Mouse (Mus musculus) effector memory CD4-positive, alpha-beta T cell, adult 5 months (primary cell): ENCODE measurements around the gene Npy4r. TPM values are rescaled to one million over a fixed set of nuclear protein-coding genes. Genes with fewer than 3 reads are reported as not detected.

Experiments used
- polyA plus RNA-seq: library from polyadenylated mRNA; unstranded; fragments of 100-300 nt; shearing (Covaris generic); gene quantifications from one replicate; pipeline ENCODE4 v1.2.1, GENCODE M21; 2017

Gene Npy4r
- polyA plus RNA-seq = not detected

DNA sequence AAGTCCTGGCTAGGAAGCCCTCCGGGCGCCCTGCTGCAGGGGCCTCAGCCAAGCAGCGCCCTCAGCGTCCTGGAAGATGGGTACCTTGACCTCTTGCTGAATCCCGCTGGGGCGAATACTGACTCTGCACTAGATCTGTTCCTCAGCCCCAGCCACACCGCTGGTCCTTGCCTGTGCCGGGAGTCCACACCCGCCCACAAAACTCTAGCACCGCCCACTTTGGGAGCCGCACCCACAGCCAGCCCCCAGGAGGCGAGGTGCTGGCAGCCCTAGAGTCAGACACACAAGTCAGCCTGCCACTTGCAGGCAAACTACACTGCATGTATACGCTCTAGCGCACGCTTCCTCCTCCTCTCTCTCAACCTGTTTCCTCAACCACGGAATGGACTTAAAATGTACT, at the start of gene Npy4r:
Gene Npy4r, minus strand, starts transcription at position 148 of the 400 bp plus-strand sequence.

DNA sequence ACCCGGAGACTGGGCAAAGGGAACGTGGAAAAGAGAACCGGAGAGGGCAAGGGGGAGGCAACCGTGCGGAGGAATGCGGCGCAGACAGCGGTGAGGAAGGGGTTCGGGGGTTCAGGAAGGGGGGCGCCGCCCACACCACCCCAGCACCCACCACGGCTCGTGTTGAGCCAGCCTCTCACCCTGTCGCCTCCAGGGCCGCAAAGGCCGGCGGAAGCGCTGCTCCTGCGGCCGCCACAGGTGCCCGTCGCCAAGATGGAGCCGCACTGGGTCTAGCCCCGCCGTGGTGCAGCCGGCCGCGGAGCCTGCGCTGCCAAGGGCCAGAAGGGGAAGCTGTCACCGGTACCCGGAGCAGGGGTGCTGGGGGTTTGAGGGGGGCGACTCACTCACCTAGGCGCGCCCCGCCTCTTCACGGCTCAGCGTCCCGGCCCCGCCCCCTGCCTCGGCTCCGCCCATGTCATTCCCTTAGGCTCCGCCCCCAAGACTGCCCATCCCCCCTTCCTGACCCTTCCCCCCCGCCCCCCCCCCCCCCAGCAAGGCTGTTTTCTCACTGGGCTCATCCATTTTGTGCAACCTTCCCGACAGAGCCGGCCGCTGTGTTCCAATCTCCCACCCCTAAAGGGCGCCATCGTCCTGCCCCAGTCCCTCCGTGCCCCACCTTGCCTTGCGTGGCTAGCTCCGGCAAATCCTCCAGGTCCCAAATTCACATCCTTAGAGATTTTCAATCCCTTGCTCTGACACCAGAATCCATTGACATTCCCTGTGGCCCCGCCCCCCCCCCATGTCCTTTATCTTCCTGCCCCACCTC, 49.1 kb upstream of the Npy4r start, which contains the start of gene Gprin2:
Gene Gprin2, minus strand, starts transcription at position 423 of the 805 bp plus-strand sequence.

DNA sequence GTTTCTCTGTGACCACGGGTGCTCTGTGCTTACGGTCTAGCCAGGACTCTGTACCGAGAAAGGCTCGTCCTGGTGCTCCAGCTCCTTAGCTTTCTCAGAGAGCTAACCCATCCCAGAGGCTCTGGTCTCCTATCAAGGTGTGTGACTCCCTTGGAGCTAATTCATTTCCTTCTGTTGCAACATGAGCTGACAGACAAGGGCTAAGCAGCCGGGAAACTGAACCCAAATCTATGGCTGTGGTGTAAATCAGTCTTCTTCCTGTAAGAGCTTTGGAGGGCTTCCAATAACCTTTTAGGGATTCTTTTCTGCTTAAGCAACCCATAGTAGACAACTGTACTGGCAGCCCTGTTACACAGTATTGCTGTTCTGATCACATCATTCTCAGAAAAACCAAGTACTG, 49.7 kb downstream of the Npy4r start, which contains the start of gene A630023A22Rik:
Gene A630023A22Rik, minus strand, starts transcription at position 154 of the 400 bp plus-strand sequence.

Other genes with a start within 250 kb of the Npy4r start
- gene Gdf10, start 228.9 kb downstream of the Npy4r start, polyA plus RNA-seq = not detected
- not detected for gene Gdf2, start 211.4 kb downstream of the Npy4r start, polyA plus RNA-seq
- not detected for gene Rbp3, start 198.5 kb downstream of the Npy4r start, polyA plus RNA-seq
- not detected for gene Zfp488, start 173.7 kb downstream of the Npy4r start, polyA plus RNA-seq
- not detected for gene Gm30083, start 137.3 kb downstream of the Npy4r start, polyA plus RNA-seq
- not detected for gene Gm5460, start 135.7 kb downstream of the Npy4r start, polyA plus RNA-seq
- gene Antxrl, start 99.8 kb downstream of the Npy4r start, polyA plus RNA-seq = not detected
- gene Anxa8, start 66.5 kb downstream of the Npy4r start, polyA plus RNA-seq = not detected
- not detected for gene A630023A22Rik, start 49.7 kb downstream of the Npy4r start, polyA plus RNA-seq
- gene Gprin2, start 49.2 kb upstream of the Npy4r start, polyA plus RNA-seq = not detected
- gene Syt15, start 67.1 kb upstream of the Npy4r start, polyA plus RNA-seq = 0.24 TPM
- gene Shld2, start 158.0 kb upstream of the Npy4r start, polyA plus RNA-seq = 23.1 TPM
- 104 TPM for gene Glud1, start 158.2 kb upstream of the Npy4r start, polyA plus RNA-seq
- gene Fam25c, start 202.9 kb upstream of the Npy4r start, polyA plus RNA-seq = not detected
- gene Sncg, start 222.3 kb upstream of the Npy4r start, polyA plus RNA-seq = not detected
- gene Mmrn2, start 223.0 kb upstream of the Npy4r start, polyA plus RNA-seq = 0.15 TPM